Mouse (Mus musculus) embryonic fibroblast, embryonic 13.5 days (primary cell): ENCODE measurements at regions not wholly inside any gene's neighbourhood (a gene's known extent, or its start where the extent isn't known, plus 50 kb on each side); places are given as distances from the start of the nearest gene placed in this dataset.

ENCODE experiments used
- H3K27ac ChIP-seq: 2 replicates; pipeline ENCODE4 v1.5.1; 2012; ENCODE audit warnings: low read length, control low read depth, inconsistent platforms; ENCODE audit not compliant: insufficient read depth
- H3K4me1 ChIP-seq: 2 replicates; pipeline ENCODE4 v1.6.1; 2011; ENCODE audit warnings: low read length; ENCODE audit not compliant: control insufficient read depth, insufficient read depth
- H3K4me3 ChIP-seq: 2 replicates; pipeline ENCODE4 v1.5.1; 2011; ENCODE audit warnings: mild to moderate bottlenecking, control low read depth, low read length; ENCODE audit not compliant: insufficient read depth
- CTCF ChIP-seq: IDR thresholded peaks from 2 replicates; pipeline ENCODE4 v1.5.1; 2011; ENCODE audit warnings: mild to moderate bottlenecking, control low read depth, low read length, moderate library complexity, borderline replicate concordance; ENCODE audit not compliant: insufficient read depth
- POLR2A ChIP-seq: IDR thresholded peaks from 2 replicates; pipeline ENCODE4 v1.6.1; 2011; ENCODE audit warnings: low read depth, mild to moderate bottlenecking, control low read depth, low read length, moderate library complexity

DNA sequence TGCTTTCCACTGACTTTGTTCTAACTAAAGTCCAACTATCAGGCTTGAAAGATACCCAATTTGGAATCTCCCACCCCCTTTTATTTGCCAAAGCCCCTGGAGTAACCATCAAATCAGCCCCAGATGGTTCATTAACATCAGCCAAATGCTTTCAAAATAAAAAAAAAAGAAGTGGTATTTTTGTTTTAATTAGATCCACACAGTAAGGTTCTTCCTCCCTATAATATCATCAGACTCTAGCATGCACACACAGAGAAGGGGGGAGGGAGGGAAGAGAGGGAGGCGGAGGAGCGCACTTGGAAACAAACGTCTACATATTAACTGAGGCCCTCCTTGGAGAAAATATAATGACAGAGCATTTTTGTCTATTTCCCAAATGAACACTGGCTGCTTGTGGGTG lies 143.1 kb downstream of the Ttc8 start:
- TF ChIP-seq POLR2A (no peak), CTCF (no peak)
- H3K27ac ChIP-seq, result peak overlapping the region; percentile 58
- peaks cover 3% of the 10 kb centered on the region for H3K4me1 ChIP-seq
- H3K4me3 ChIP-seq, result no peak overlapping the region

DNA sequence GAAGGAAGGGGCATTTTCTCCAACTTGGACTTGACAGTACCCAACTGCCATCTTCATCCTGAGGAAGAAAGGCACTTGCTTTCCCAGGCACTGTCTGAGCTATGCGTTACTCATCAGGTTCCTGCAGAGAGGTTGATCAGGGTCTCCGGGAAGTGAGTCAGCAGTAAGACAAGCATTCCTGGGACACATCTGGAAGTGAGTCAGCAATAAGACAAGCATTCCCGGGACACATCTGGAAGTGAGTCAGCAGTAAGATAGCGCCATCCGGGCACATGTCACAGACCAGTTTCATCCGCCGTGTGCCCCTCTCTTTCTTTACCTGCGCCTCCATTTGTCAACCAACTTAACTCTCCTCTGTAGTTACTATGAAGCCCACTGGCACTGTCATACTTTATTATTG lies 143.5 kb downstream of the Ttc8 start:
- peak overlapping the region; percentile 74 for H3K27ac ChIP-seq
- no peak overlapping the region for H3K4me3 ChIP-seq
- peaks cover 3% of the 10 kb centered on the region for H3K4me1 ChIP-seq
- TF ChIP-seq POLR2A (no peak), CTCF (no peak)

DNA sequence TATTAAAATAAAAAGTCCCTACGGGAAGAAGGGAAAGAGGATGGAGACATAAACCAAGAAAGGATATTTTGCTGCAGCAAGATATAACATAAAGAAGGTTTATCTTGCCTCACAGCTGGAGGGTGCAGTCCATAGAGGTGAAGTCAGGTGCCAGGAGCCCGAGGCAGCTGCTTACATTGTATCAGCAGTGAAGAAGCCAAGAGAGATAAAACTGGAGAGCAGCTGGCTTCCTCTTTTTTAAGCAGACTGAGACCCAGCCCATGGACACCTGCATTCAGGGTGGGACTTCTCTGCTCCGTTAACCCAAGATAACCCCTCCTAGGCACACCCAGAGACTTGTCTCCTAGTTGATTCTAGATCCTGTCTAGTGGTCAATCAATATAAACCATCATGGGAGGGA lies 147.6 kb downstream of the Ttc8 start:
- no peak overlapping the region for H3K27ac ChIP-seq
- no peak for TF ChIP-seq CTCF
- TF ChIP-seq POLR2A, result no peak

DNA sequence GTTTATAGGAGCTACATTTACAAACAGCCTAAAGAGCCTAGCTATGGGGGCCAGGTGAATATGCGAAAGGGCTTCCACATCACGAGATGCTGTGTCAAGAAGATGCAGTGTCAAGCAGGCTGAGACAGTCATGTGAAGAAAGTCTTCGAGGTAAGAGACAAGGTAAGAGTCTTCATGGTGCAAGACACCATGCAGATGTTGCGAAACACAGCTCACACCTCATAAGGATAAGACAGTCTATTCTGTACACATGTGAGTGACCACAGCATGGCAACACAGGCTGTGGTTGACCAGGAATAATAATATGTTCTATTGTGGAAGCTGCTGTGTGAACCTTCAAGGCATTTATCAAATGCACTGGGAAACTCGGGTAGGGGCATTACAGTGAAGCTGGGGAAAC lies 153.4 kb downstream of the Ttc8 start:
- Histone ChIP-seq H3K27ac (no peak overlapping the region), H3K4me1 (peaks cover 5% of the 10 kb centered on the region), H3K4me3 (no peak overlapping the region)
- TF ChIP-seq POLR2A (no peak), CTCF (no peak)

More for the DNA sequence above, 147.6 kb downstream of the Ttc8 start:
- no peak overlapping the region for H3K4me3 ChIP-seq
- no peaks in the 10 kb centered on the region for H3K4me1 ChIP-seq

DNA sequence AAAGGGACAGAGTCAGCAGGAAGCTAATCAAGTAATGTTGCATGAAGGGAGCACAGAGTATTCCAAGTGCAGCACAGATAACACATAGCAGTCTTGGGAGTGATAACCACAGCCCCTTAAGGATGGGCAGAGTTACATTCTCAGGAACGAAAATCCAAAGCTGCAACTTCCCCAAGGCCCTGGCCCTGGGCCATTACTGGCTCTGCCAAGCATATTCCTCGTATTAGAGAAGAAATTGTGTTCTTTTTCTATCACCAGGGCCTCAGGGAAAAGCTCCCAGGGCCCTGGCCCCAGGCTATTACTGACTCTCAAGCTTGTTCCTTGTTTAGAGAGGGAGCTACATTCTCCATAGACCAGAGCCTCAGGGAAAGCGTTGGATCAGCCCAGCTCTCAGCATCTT lies 157.0 kb downstream of the Ttc8 start:
- TF ChIP-seq POLR2A (no peak), CTCF (no peak)
- Histone ChIP-seq H3K4me3 (no peak overlapping the region), H3K4me1 (peaks cover 5% of the 10 kb centered on the region), H3K27ac (no peak overlapping the region)

DNA sequence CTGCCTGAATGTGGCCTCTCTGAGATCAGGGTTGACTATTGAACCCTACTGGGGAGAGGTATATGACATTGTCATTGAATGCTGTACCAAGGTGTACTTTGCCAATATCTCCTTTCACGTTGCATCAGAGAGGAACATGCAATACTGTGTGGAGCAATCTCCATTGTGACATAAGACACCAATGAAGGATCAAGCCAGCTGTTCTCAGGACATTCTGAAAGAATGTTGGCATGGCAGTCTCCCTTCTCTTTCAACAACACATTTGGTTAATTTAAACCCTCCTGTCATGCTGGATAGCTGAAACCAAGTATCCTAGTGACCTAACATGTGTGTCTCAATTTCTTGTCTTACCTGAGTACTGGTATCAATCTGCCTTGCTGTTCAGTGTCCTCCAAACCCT lies 159.5 kb downstream of the Ttc8 start:
- Histone ChIP-seq H3K27ac (no peak overlapping the region), H3K4me1 (no peaks in the 10 kb centered on the region), H3K4me3 (no peak overlapping the region)
- TF ChIP-seq POLR2A (no peak), CTCF (no peak)

- Histone ChIP-seq H3K4me3 (no peak overlapping the region), H3K4me1 (no peaks in the 10 kb centered on the region), H3K27ac (no peak overlapping the region)
- TF ChIP-seq CTCF (no peak), POLR2A (no peak)
Observed at GRCm38 (mm10) chr12:99083616-99084015, 163.2 kb downstream of the Ttc8 start.

DNA sequence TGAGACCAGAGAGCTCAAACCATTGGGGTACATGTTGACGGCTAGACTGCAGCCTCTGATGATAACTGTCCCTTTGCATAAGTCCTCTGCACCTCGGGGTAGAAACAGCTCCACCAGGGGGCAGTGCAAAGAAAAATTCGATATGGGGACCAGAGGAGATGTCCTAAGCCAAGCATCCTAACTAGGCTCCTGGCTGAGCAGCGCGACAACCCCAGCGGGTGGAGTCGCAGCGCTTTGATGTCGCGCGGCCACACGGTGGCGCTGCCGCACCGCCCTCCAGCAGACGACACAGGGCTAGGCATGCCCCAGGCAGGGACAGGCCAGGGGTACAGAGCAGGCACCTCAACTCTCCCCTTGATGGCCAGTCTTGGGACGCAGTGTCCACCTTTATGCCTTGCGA lies 163.8 kb downstream of the Ttc8 start:
- TF ChIP-seq POLR2A (no peak), CTCF (peak; percentile 99)
- H3K4me3 ChIP-seq, result no peak overlapping the region
- no peaks in the 10 kb centered on the region; the same call in 1 of the 2 replicates for H3K4me1 ChIP-seq
- H3K27ac ChIP-seq, result no peak overlapping the region

- Histone ChIP-seq H3K27ac (no peak overlapping the region), H3K4me3 (no peak overlapping the region), H3K4me1 (peaks cover 8% of the 10 kb centered on the region)
- no peak for TF ChIP-seq POLR2A
- TF ChIP-seq CTCF, result no peak
Observed at GRCm38 (mm10) chr12:99087286-99087685, 166.9 kb downstream of the Ttc8 start.

DNA sequence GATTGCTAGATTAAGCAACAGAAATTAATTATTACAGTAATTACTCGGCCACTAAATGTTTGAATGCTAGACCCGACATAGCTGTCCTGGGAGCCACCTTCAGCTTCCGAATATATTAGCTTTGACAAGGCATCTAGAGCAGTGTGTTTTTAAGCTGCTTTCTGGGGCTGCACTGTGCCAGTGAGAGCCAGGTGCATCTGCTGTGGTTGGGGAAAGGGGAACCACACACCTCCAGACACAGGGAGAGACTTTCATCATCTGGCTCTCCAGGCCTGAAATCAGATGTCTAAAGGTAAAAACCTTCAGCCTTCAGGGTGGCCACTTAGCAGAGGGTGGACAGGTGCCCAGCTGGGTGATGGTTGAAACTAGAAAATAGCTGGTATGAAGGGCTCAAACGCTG lies 171.4 kb downstream of the Ttc8 start:
- no peak for TF ChIP-seq CTCF
- no peak for TF ChIP-seq POLR2A
- no peak overlapping the region for H3K27ac ChIP-seq
- H3K4me1 ChIP-seq, result peaks cover 8% of the 10 kb centered on the region
- no peak overlapping the region for H3K4me3 ChIP-seq

- TF ChIP-seq CTCF, result no peak
- no peak for TF ChIP-seq POLR2A
- Histone ChIP-seq H3K27ac (no peak overlapping the region), H3K4me3 (no peak overlapping the region), H3K4me1 (peaks cover 8% of the 10 kb centered on the region)
Observed at GRCm38 (mm10) chr12:99093151-99093550, 172.8 kb downstream of the Ttc8 start.

- Histone ChIP-seq H3K4me1 (peaks cover 8% of the 10 kb centered on the region), H3K4me3 (no peak overlapping the region), H3K27ac (no peak overlapping the region)
- TF ChIP-seq POLR2A (no peak), CTCF (no peak)
Observed at GRCm38 (mm10) chr12:99093989-99094388, 173.6 kb downstream of the Ttc8 start.
